In the genomic region with DNA sequence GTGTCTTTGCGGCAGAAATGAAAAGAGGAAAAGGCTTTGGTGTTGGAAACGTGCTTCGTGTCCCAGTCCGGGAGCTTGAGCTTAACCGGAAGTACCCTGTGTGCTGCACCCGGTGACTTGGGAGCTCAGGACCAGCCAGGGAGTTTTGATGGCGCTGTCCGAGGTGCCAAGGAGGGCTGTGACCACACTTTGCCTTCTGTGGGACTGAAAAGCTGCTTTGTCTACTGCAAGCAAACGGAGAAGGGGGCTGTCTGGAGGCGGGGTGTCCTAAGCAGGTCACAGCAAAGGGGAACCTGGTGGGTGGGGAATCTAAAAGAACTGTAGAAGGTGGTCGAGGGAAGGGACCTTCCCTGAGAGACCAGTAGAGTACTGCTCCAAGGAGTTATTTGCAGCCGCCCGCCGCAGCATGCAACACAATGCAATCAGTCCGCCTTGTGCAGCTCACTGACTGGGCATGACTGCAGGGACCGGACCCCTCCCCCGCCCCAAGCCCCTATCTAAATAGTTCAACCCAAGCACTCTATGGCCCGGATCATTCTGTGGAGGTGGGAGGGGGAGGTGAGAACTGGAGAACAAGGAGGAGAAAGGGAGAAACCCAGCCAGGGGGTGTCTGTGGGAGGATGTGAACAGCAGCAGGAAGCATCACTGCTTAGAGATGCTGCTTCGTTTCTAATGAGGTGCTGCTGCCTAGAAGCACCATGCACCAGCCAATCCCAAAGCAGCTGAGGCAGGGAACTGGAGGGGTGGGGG, we compare ENCODE assay signal across 8 mouse cellular contexts.
A peak's percentile ranks its signal among the peaks of the same experiment; 100 is the strongest.
DNase-seq lines count a peak whose midpoint lies in the region; ATAC-seq and TF ChIP-seq lines count a peak whose summit lies in the region.

No protein-coding gene starts in this region.

- intact Hi-C loops in left cerebral cortex, adult 2 months (cut with DNase I) = loop anchor here (5.0 kb wide), 1 partner anchor 61 kb away; no protein-coding TSS in a partner anchor
- intact Hi-C loops in gastrocnemius, postnatal 36 days (cut with DNase I) = no loop called here

- no peaks in the 10 kb centered on the region for H3K9me3 ChIP-seq in forebrain, embryonic 14.5 days (replicated peaks; ENCODE audit: control insufficient read depth, low read length)
- no peaks in the 10 kb centered on the region for H3K9me3 ChIP-seq in limb, embryonic 14.5 days (ENCODE audit: control insufficient read depth, low read length)
- H3K9me3 ChIP-seq in stomach, embryonic 15.5 days = no peaks in the 10 kb centered on the region

- H3K9ac ChIP-seq in forebrain, embryonic 14.5 days (ENCODE audit: low read length) = peak overlapping the region; percentile 61
- no peak overlapping the region for H3K9ac ChIP-seq in limb, embryonic 14.5 days (ENCODE audit: low read depth, low read length, severe bottlenecking)
- H3K9ac ChIP-seq in stomach, embryonic 15.5 days = no peak overlapping the region

- peaks cover 23% of the 10 kb centered on the region for H3K27me3 ChIP-seq in forebrain, embryonic 14.5 days (replicated peaks; ENCODE audit: control insufficient read depth, insufficient read depth, low read length)
- H3K27me3 ChIP-seq in limb, embryonic 14.5 days (ENCODE audit: control insufficient read depth, insufficient read depth, low read length) = peaks cover 55% of the 10 kb centered on the region
- H3K27me3 ChIP-seq in stomach, embryonic 15.5 days (replicated peaks) = peaks cover 54% of the 10 kb centered on the region

- no peak for TF ChIP-seq POLR2A in limb, embryonic 14.5 days (IDR thresholded peaks at IDR 0.05; ENCODE audit: borderline replicate concordance, extremely low read depth, insufficient read depth, insufficient read length)

- TF ChIP-seq CTCF in left cerebral cortex, adult 2 months (IDR thresholded peaks at IDR 0.05) = no peak

- peak; percentile 56 for ATAC-seq in forebrain, embryonic 14.5 days
- ATAC-seq in limb, embryonic 14.5 days (ENCODE audit: low FRiP score, low read depth) = no peak
- ATAC-seq in stomach, embryonic 15.5 days (ENCODE audit: insufficient read depth, low FRiP score, low read depth) = no peak
- no peak for ATAC-seq in inflammation-experienced regulatory T-cells, adult 6 months

- H3K4me2 ChIP-seq in forebrain, embryonic 14.5 days (ENCODE audit: low read length) = peak overlapping the region; percentile 74
- H3K4me2 ChIP-seq in limb, embryonic 14.5 days (replicated peaks; ENCODE audit: low read depth, low read length, severe bottlenecking) = peak overlapping the region; percentile 29; the same call in 1 of the 2 replicates
- peak overlapping the region; percentile 32 for H3K4me2 ChIP-seq in stomach, embryonic 15.5 days

- WGBS in forebrain, embryonic 14.5 days = 1% methylated on average over 19 of the region's 19 CpGs
- 3% methylated on average over 19 of the region's 19 CpGs for WGBS in limb, embryonic 14.5 days
- 7% methylated on average over 19 of the region's 19 CpGs for WGBS in stomach, embryonic 15.5 days

- no peaks in the 10 kb centered on the region for H3K36me3 ChIP-seq in forebrain, embryonic 14.5 days (ENCODE audit: control insufficient read depth, insufficient read depth, low read length)
- H3K36me3 ChIP-seq in limb, embryonic 14.5 days (ENCODE audit: control insufficient read depth, insufficient read depth, low read length) = no peaks in the 10 kb centered on the region
- no peaks in the 10 kb centered on the region for H3K36me3 ChIP-seq in stomach, embryonic 15.5 days

- H3K27ac ChIP-seq in left cerebral cortex, adult 2 months = peak overlapping the region; percentile 92
- H3K27ac ChIP-seq in forebrain, embryonic 14.5 days (ENCODE audit: low read depth, low read length) = no peak overlapping the region
- no peak overlapping the region for H3K27ac ChIP-seq in limb, embryonic 14.5 days (replicated peaks; ENCODE audit: low read depth, low read length)
- H3K27ac ChIP-seq in stomach, embryonic 15.5 days = no peak overlapping the region

- peak overlapping the region; percentile 70 for H3K4me3 ChIP-seq in left cerebral cortex, adult 2 months
- peak overlapping the region; percentile 41 for H3K4me3 ChIP-seq in forebrain, embryonic 14.5 days (ENCODE audit: low read depth, low read length)
- 0 out of 2 replicates have a peak overlapping the region, but pooled peaks have one; percentile 13 for H3K4me3 ChIP-seq in limb, embryonic 14.5 days (replicated peaks; ENCODE audit: low read length)
- 0 out of 2 replicates have a peak overlapping the region, but pooled peaks have one; percentile 2 for H3K4me3 ChIP-seq in stomach, embryonic 15.5 days (replicated peaks)

- H3K4me1 ChIP-seq in forebrain, embryonic 14.5 days (ENCODE audit: control insufficient read depth, insufficient read depth, low read length) = peaks cover 16% of the 10 kb centered on the region
- H3K4me1 ChIP-seq in limb, embryonic 14.5 days (ENCODE audit: control insufficient read depth, insufficient read depth, low read length) = peaks cover 7% of the 10 kb centered on the region
- 0 out of 2 replicates have a peak, but pooled peaks cover 3% of the 10 kb centered on the region for H3K4me1 ChIP-seq in stomach, embryonic 15.5 days

- no peak for DNase-seq in left cerebral cortex, adult 2 months (ENCODE audit: extremely low spot score in 1 of 2, low spot score in 2 of 2)
- DNase-seq in left cerebral cortex, adult 11 months (ENCODE audit: low spot score) = no peak
- DNase-seq in forebrain, embryonic 14.5 days (ENCODE audit: low spot score) = peak; percentile 57
- DNase-seq in limb, embryonic 14.5 days (ENCODE audit: low spot score) = no peak
- DNase-seq in urinary bladder, postnatal 10 days (ENCODE audit: low spot score) = no peak
- no peak for DNase-seq in gastrocnemius, postnatal 36 days

Comparison
In these comparisons a context has a peak if more than half of its experiments do, and no peak if none do; other contexts are left out.
1. H3K4me3 ChIP-seq: peak in every context shown above with its lines; median percentile 70 in left cerebral cortex, adult 2 months; 41 in forebrain, embryonic 14.5 days; 13 in limb, embryonic 14.5 days; 2 in stomach, embryonic 15.5 days.